Mouse (Mus musculus) liver, postnatal 0 days (tissue): ENCODE results near the gene Fndc7.

ENCODE experiments used
- CTCF ChIP-seq: sonication (generic); IDR thresholded peaks from 2 replicates; pipeline ENCODE4 v1.5.1; 2016; ENCODE audit warnings: antibody characterized with exemption, low read depth
- EP300 ChIP-seq: IDR thresholded peaks from 2 replicates; pipeline ENCODE4 v1.6.1; 2016; ENCODE audit warnings: antibody characterized with exemption, low read depth, mild to moderate bottlenecking

DNA sequence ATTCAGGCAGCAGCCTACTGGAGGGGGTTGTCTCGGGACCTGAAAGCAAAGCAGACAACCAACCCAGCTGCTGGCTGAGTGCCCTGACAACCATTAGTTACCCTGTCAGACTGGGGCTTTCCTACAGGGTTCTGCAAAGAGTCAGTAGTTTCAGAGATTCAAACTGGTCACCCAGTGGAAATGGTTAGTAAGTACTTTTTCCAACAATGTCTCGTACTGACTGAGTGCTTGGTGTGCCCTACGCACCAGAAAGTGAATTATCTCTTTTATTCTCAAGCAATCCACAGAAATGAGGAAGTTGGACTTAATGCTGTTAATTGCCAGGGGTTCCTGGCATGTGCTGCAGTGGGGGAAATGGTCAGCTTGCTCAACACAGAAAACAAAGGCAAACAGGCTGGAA, 39.3 kb downstream of the Fndc7 start:
- no peak for TF ChIP-seq CTCF
- TF ChIP-seq EP300, result no peak
